Mouse (Mus musculus): ENCODE data around the gene Pycard.

DNA sequence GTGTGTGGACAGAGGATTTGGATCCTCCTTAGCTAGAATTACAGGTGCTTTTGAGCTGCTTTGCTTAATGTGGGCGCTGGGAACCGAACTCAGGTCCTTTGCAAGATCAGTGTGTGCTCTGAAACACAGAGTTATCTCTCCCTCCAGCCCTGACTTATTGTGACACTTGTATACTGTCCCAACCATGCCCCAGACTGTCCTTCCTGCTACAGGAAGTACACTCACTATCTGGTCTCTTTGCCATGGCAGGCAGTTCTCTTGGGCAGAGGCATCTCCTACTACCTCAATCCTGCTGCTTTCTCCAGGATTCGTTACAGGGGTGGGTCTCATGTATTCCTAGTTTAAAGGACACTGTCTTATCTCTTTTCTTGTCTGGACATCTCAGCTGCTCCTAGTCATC is 24.6 kb upstream of the Pycard start:
- TF ChIP-seq CTCF (conservative IDR thresholded peaks at IDR 0.05; ENCODE audit: insufficient read depth, insufficient read length, low read depth, low read length) (no peak), POLR2A (IDR thresholded peaks at IDR 0.05; ENCODE audit: low read depth, low read length) (no peak)
